Mouse (Mus musculus) activated CD4-positive, CD25-positive, alpha-beta regulatory T cell, adult 9 weeks (primary cell): ENCODE measurements around the gene Ptprd. TPM values are rescaled to one million over a fixed set of nuclear protein-coding genes. Genes with fewer than 3 reads are reported as not detected.

Experiments
- polyA plus RNA-seq: library from polyadenylated mRNA; unstranded; fragments of 100-300 nt; shearing (Covaris generic); gene quantifications from one replicate; pipeline ENCODE4 v1.2.1, GENCODE M21; 2017

Ptprd gene
- not detected for polyA plus RNA-seq

DNA sequence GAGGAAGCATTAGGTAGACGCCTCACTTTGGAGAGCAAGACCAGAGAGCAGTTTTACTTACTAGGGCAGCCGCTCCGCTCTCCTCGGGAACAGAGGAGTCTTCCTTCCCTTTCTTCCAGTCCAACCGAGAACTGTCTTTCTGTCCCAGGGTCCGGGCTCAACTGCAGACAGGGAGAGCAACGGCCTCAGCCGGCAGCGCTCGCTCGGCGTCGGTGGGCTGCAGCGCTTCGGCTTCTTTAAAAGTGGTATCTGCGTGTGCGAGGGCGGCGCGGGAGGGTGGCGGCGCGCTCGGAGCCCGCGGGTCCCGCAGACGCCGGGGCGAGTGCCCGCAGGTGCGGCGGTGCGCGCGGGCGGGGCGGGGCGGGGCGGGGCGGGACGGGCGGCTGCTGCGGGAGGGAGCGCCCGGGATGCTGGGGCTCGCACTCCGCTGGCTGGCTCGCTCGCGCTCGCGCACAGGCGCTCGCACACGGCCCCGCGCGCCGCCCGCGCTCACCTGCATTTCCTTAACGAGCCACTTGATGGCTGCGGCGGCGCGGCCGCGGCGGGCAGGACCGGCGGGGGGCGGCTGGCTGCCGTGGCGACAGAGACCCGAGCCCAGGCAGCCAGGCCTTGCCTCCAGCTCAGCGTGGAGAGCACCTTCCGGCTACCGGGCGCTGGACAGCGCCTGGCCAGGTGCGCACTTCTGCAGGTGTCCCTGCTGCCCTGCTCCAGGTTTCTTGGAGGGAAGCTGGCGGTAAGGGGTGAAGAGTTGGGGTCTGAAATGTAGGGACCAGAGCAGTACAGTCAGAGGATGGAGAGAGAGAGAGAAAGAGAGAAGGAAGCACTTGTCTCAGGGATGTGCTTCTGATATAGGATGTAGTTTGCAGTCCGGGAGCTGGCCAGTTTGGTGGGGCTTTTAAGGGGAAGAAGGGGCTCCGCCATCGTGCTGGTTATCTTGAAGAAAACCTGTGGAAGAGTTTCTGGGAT lies at the start of gene Ptprd:
Gene Ptprd, minus strand, starts transcription at position 433 of the 966 bp plus-strand sequence.

